Mouse (Mus musculus) heart, embryonic 16.5 days (tissue): ENCODE measurements around the gene Anks3. TPM values are rescaled to one million over a fixed set of nuclear protein-coding genes. Genes with fewer than 3 reads are reported as not detected.

Source experiments
- ATAC-seq: fragments of 200-750 bp; cut with Nextera tagmentation; replicated peaks from 2 replicates; pipeline ENCODE4 v1.8.0; 2017; ENCODE audit warnings: moderate number of reproducible peaks; ENCODE audit not compliant: insufficient read depth, low FRiP score; ENCODE audit errors: extremely low read depth
- H3K27ac ChIP-seq: fragments of 300-500 bp; sonication (generic); 2 replicates; pipeline ENCODE4 v1.5.1; 2014; ENCODE audit warnings: mild to moderate bottlenecking, low read length, control low read depth, moderate library complexity
- H3K27me3 ChIP-seq: fragments of 300-500 bp; sonication (generic); 2 replicates; pipeline ENCODE4 v1.6.1; 2014; ENCODE audit warnings: low read length, mixed read lengths; ENCODE audit not compliant: control insufficient read depth, insufficient read depth
- H3K36me3 ChIP-seq: fragments of 300-500 bp; sonication (generic); 2 replicates; pipeline ENCODE4 v1.6.1; 2014; ENCODE audit not compliant: control insufficient read depth, insufficient read depth
- H3K4me1 ChIP-seq: fragments of 300-500 bp; sonication (generic); 2 replicates; pipeline ENCODE4 v1.6.1; 2014; ENCODE audit warnings: low read length, mixed read lengths; ENCODE audit not compliant: control insufficient read depth, insufficient read depth
- H3K4me2 ChIP-seq: fragments of 300-500 bp; sonication (generic); 2 replicates; pipeline ENCODE4 v1.6.1; 2014; ENCODE audit warnings: low read depth, mild to moderate bottlenecking, control low read depth, low read length
- H3K4me3 ChIP-seq: fragments of 300-500 bp; sonication (generic); 2 replicates; pipeline ENCODE4 v1.5.1; 2014; ENCODE audit warnings: mild to moderate bottlenecking, control low read depth, low read length
- H3K9ac ChIP-seq: fragments of 300-500 bp; sonication (generic); 2 replicates; pipeline ENCODE4 v1.6.1; 2014; ENCODE audit warnings: low read length, control low read depth
- H3K9me3 ChIP-seq: fragments of 300-500 bp; sonication (generic); replicated peaks from 2 replicates; pipeline ENCODE4 v1.6.1; 2016; ENCODE audit warnings: low read length; ENCODE audit not compliant: control insufficient read depth
- WGBS: fragments of 180-500 bp; shearing (Covaris S2); extraction: QIAGEN DNeasy Blood & Tissue Kit; methylation state at CpG from one replicate; pipeline ENCODE4 v1.1.7; 2014; 5-methylcytosine and 5-hydroxymethylcytosine counted together
- polyA plus RNA-seq: library from polyadenylated mRNA; unstranded; fragments of >200 nt; fragmentation: Nextera tagmentation; extraction: Ambion mirVana; gene quantifications from 2 replicates; pipeline ENCODE4 v1.2.1, GENCODE M21; 2015

Gene Anks3
- polyA plus RNA-seq, 1 experiment from 2014 or later, result 34.8 TPM

GRCm38 (mm10) chr16:4909745-4910144 is 54.3 kb downstream of the Anks3 start:
- no peak overlapping the region for H3K9ac ChIP-seq
- no peak overlapping the region for H3K4me3 ChIP-seq
- H3K4me1 ChIP-seq, result peaks cover 15% of the 10 kb centered on the region
- ATAC-seq, result no peak
- no peak overlapping the region for H3K4me2 ChIP-seq
- no peaks in the 10 kb centered on the region for H3K27me3 ChIP-seq
- no peak overlapping the region for H3K27ac ChIP-seq
- 100% methylated on average over 2 of the region's 2 CpGs for WGBS
- H3K9me3 ChIP-seq, result no peaks in the 10 kb centered on the region
- peaks cover 32% of the 10 kb centered on the region for H3K36me3 ChIP-seq

GRCm38 (mm10) chr16:4907972-4908371 is 56.0 kb downstream of the Anks3 start:
- peaks cover 32% of the 10 kb centered on the region for H3K36me3 ChIP-seq
- no peak overlapping the region for H3K27ac ChIP-seq
- ATAC-seq, result no peak
- H3K4me1 ChIP-seq, result peaks cover 5% of the 10 kb centered on the region
- no peak overlapping the region for H3K4me3 ChIP-seq
- H3K9me3 ChIP-seq, result no peaks in the 10 kb centered on the region
- no peak overlapping the region for H3K9ac ChIP-seq
- no peaks in the 10 kb centered on the region for H3K27me3 ChIP-seq
- 55% methylated on average over 5 of the region's 5 CpGs for WGBS
- H3K4me2 ChIP-seq, result no peak overlapping the region

GRCm38 (mm10) chr16:4907386-4907785 is 56.6 kb downstream of the Anks3 start:
- Histone ChIP-seq H3K36me3 (peaks cover 32% of the 10 kb centered on the region), H3K4me2 (no peak overlapping the region), H3K4me3 (no peak overlapping the region), H3K27me3 (no peaks in the 10 kb centered on the region), H3K27ac (no peak overlapping the region), H3K9ac (no peak overlapping the region), H3K9me3 (no peaks in the 10 kb centered on the region), H3K4me1 (peaks cover 5% of the 10 kb centered on the region)
- no peak for ATAC-seq
- 67% methylated on average over 2 of the region's 2 CpGs for WGBS

GRCm38 (mm10) chr16:4906559-4906958 is 57.4 kb downstream of the Anks3 start:
- H3K9me3 ChIP-seq, result no peaks in the 10 kb centered on the region
- peaks cover 8% of the 10 kb centered on the region for H3K4me1 ChIP-seq
- no peak overlapping the region for H3K9ac ChIP-seq
- no peak overlapping the region for H3K27ac ChIP-seq
- no peak for ATAC-seq
- H3K27me3 ChIP-seq, result no peaks in the 10 kb centered on the region
- H3K36me3 ChIP-seq, result peaks cover 28% of the 10 kb centered on the region
- H3K4me3 ChIP-seq, result no peak overlapping the region
- no peak overlapping the region for H3K4me2 ChIP-seq

GRCm38 (mm10) chr16:4905591-4905990 is 58.4 kb downstream of the Anks3 start:
- 28% methylated on average over 1 of the region's 1 CpGs for WGBS
- H3K4me3 ChIP-seq, result no peak overlapping the region

GRCm38 (mm10) chr16:4904878-4905277 is 59.1 kb downstream of the Anks3 start:
- Histone ChIP-seq H3K27me3 (no peaks in the 10 kb centered on the region), H3K4me2 (no peak overlapping the region), H3K4me3 (no peak overlapping the region), H3K36me3 (peaks cover 12% of the 10 kb centered on the region), H3K9ac (no peak overlapping the region), H3K9me3 (no peaks in the 10 kb centered on the region), H3K27ac (no peak overlapping the region), H3K4me1 (peaks cover 12% of the 10 kb centered on the region)
- ATAC-seq, result no peak
- WGBS, result 83% methylated on average over 3 of the region's 3 CpGs

More at GRCm38 (mm10) chr16:4905591-4905990, 58.4 kb downstream of the Anks3 start:
- no peak for ATAC-seq
- Histone ChIP-seq H3K9ac (no peak overlapping the region), H3K9me3 (no peaks in the 10 kb centered on the region), H3K36me3 (peaks cover 19% of the 10 kb centered on the region), H3K4me1 (peaks cover 8% of the 10 kb centered on the region), H3K27ac (no peak overlapping the region), H3K4me2 (no peak overlapping the region), H3K27me3 (no peaks in the 10 kb centered on the region)

GRCm38 (mm10) chr16:4903491-4904102 is 60.4 kb downstream of the Anks3 start:
- no peak for ATAC-seq

GRCm38 (mm10) chr16:4902390-4902789 is 61.6 kb downstream of the Anks3 start:
- H3K9ac ChIP-seq, result no peak overlapping the region
- H3K4me1 ChIP-seq, result peaks cover 16% of the 10 kb centered on the region
- no peak overlapping the region for H3K4me3 ChIP-seq
- no peak for ATAC-seq
- no peak overlapping the region for H3K27ac ChIP-seq
- H3K27me3 ChIP-seq, result no peaks in the 10 kb centered on the region
- no peaks in the 10 kb centered on the region for H3K36me3 ChIP-seq
- H3K4me2 ChIP-seq, result no peak overlapping the region
- no peaks in the 10 kb centered on the region for H3K9me3 ChIP-seq
- WGBS, result 89% methylated on average over 2 of the region's 2 CpGs

More at GRCm38 (mm10) chr16:4903491-4904102, 60.4 kb downstream of the Anks3 start:
- Histone ChIP-seq H3K27ac (no peak overlapping the region), H3K4me3 (no peak overlapping the region), H3K27me3 (no peaks in the 10 kb centered on the region), H3K36me3 (no peaks in the 10 kb centered on the region), H3K4me2 (no peak overlapping the region), H3K9ac (no peak overlapping the region), H3K9me3 (no peaks in the 10 kb centered on the region), H3K4me1 (peaks cover 16% of the 10 kb centered on the region)
- WGBS, result 69% methylated on average over 6 of the region's 6 CpGs

GRCm38 (mm10) chr16:4901167-4901566 is 62.8 kb downstream of the Anks3 start:
- H3K36me3 ChIP-seq, result no peaks in the 10 kb centered on the region
- H3K9me3 ChIP-seq, result no peaks in the 10 kb centered on the region
- peaks cover 29% of the 10 kb centered on the region for H3K4me1 ChIP-seq
- H3K27ac ChIP-seq, result no peak overlapping the region
- no peak for ATAC-seq
- H3K4me2 ChIP-seq, result no peak overlapping the region
- WGBS, result 61% methylated on average over 7 of the region's 7 CpGs
- no peaks in the 10 kb centered on the region for H3K27me3 ChIP-seq
- H3K9ac ChIP-seq, result no peak overlapping the region
- H3K4me3 ChIP-seq, result no peak overlapping the region
